Mouse (Mus musculus): ENCODE measurements around the gene Best1.

Best1 gene

DNA sequence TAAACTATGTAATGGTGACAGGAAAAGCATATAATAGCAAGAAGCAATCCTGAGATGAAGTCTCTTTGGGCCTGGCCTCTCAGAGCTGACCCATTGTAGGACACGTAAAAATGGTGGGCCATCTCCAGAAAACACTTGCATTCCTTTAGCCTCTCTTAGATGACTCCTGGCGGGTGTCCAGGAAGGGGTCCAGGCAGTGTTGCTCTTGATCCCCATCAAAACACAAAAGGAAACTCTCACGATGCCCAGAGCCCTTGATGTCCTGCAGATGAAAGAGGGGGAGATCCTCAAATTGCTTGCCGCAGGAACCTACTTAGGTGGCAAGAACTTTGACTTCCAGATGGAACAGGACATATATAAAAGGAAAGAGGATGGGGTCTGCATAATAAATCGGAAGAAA is 64.0 kb downstream of the Best1 start:
- DNase-seq (ENCODE audit: extremely low spot score, low read depth, low spot score), result no peak

DNA sequence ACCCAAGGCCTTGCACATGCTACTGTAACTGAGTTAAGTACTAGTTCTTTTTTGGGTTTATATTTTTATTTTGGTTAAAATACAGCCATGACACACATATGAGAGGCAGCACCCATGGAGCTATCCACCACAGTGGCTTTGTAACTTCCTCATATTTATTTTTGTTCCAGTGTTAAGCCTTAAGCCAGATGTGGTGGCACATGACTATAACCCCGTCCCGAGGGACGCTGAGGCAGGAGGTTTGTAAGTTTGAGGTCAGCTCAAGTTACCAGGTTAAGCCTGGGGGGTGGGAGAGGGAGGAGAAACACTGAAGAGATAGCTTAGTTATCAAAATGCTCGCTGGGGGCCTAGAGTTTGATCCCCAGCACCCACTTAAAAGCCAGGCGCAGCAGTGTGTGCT is 64.9 kb downstream of the Best1 start:
- DNase-seq (ENCODE audit: extremely low spot score, low read depth, low spot score), result no peak

All from hindlimb bud, embryonic 11.5 days (tissue).